8 mouse cellular contexts compared by ENCODE assay signal in the genomic region with DNA sequence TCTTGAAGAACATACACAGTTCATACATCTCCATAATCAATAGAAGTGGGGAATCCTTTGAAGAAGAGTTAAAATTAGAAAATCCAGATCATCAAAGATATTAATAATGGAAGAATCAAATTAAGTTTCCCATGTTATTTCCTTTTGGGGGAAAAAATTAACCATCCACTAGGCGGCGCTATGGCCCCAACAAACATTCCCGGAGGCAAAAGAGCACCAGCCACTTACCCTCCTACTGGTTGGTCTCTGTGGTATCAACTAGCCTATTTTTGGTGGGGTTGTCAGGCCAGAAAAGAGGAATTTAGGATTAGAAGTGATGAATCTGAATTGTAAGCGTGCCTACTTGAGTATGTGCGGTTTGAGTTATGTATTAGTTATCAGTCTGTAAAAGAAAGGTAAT. TPM values are rescaled to one million over a fixed set of nuclear protein-coding genes. Genes with fewer than 3 reads are reported as not detected.
DNase-seq lines count a peak whose midpoint lies in the region; ATAC-seq lines count a peak whose summit lies in the region.

No protein-coding gene starts in this region.

- intact Hi-C loops in heart, postnatal 25 days (cut with DNase I): loop anchor here (1.0 to 5.0 kb wide), 2 partner anchors 90 to 177 kb away; a partner anchor contains a TSS

- peak; percentile 64 for DNase-seq in heart, adult 8-10 months (ENCODE audit: low spot score)
- DNase-seq in heart, postnatal 25 days (ENCODE audit: low spot score): no peak
- peak; percentile 18 to 41 for DNase-seq in urinary bladder, adult 18-20 months (ENCODE audit: low spot score in 2 of 2)
- DNase-seq in urinary bladder, adult 2 months (ENCODE audit: low spot score): no peak
- peak; percentile 67 for DNase-seq in c-Kit-positive CD71-positive TER-119-positive erythroid progenitor cells, embryonic 14.5 days (ENCODE audit: low spot score)
- DNase-seq in heart, postnatal 4 days: peak; percentile 78
- DNase-seq in thymus, postnatal 36 days: peak; percentile 37 to 55

- peak; percentile 61 for ATAC-seq in megakaryocyte-erythroid progenitor cell, adult 5-6 weeks (replicated peaks; ENCODE audit: low FRiP score, low TSS enrichment, poor library complexity, severe bottlenecking)

RNA-seq across cellular contexts. Expression of a gene that starts 41.6 kb away (rescaled TPM):
- 10 to 100 TPM; 22.2 to 24.9 (median 23.2) TPM for total RNA-seq in heart, adult 8-10 months (2022)
- total RNA-seq in heart, postnatal 25 days (2021): 10 to 100 TPM; 20.0 to 21.4 TPM
- 14.8 and 15.3 TPM in 2 replicates for polyA plus RNA-seq in urinary bladder, adult 2 months (2012; rRNA removed)
- 10 to 100 TPM; 21.1 to 21.9 TPM for total RNA-seq in heart, postnatal 4 days (2021)
- 32.2 and 35.0 TPM in 2 replicates for total RNA-seq in megakaryocyte-erythroid progenitor cell, adult 5-6 weeks (2014; fragmentation: Nextera tagmentation)
- total RNA-seq in megakaryocyte-erythroid progenitor cell, adult 5-6 weeks (2017): 42.7 and 46.7 TPM in 2 replicates

RNA-seq across cellular contexts. Expression of a gene that starts 48.3 kb away (rescaled TPM):
- total RNA-seq in heart, adult 8-10 months (2022): 10 to 100 TPM; 10.8 to 11.7 (median 11.6) TPM
- total RNA-seq in heart, postnatal 25 days (2021): 10 to 100 TPM; 10.2 to 11.3 TPM
- 8.9 and 10.1 TPM in 2 replicates for polyA plus RNA-seq in urinary bladder, adult 2 months (2012; rRNA removed)
- 10 to 100 TPM; 12.2 TPM for total RNA-seq in heart, postnatal 4 days (2021)
- total RNA-seq in megakaryocyte-erythroid progenitor cell, adult 5-6 weeks (2014; fragmentation: Nextera tagmentation): 9.8 and 13.1 TPM in 2 replicates
- total RNA-seq in megakaryocyte-erythroid progenitor cell, adult 5-6 weeks (2017): 9.8 and 11.7 TPM in 2 replicates

Comparison
In these comparisons a context has a peak if more than half of its experiments do, and no peak if none do; other contexts are left out.
1. DNase-seq: peak in heart, adult 8-10 months (single experiment), urinary bladder, adult 18-20 months (2 of 2), c-Kit-positive CD71-positive TER-119-positive erythroid progenitor cells, embryonic 14.5 days (single experiment), heart, postnatal 4 days (single experiment) and thymus, postnatal 36 days (2 of 2); none in heart, postnatal 25 days (single experiment) and urinary bladder, adult 2 months (single experiment).